Mouse (Mus musculus): ENCODE measurements around the gene Gpr132.

GRCm38 (mm10) chr12:112850344-112850743 lies 17.7 kb downstream of the Gpr132 start:
- TF ChIP-seq CTCF (IDR thresholded peaks at IDR 0.05; ENCODE audit: borderline replicate concordance, control insufficient read depth, extremely low read depth, insufficient read depth, low read length, poor library complexity): no peak
- TF ChIP-seq POLR2A (IDR thresholded peaks at IDR 0.05; ENCODE audit: control insufficient read depth, extremely low read depth, insufficient read depth, low read length, poor library complexity): no peak

Measured in thymus, adult 2 months (tissue).